Mouse (Mus musculus): ENCODE results near the gene Papola. TPM values are rescaled to one million over a fixed set of nuclear protein-coding genes. Genes with fewer than 3 reads are reported as not detected.

Papola gene
- polyA plus RNA-seq, 1 experiment from 2014 or later, result 297 TPM

- DNase-seq (ENCODE audit: low spot score), result no peak
- H3K27me3 ChIP-seq (ENCODE audit: low read depth, poor library complexity, severe bottlenecking), result no peaks in the 10 kb centered on the region
Observed at GRCm38 (mm10) chr12:105769700-105770099, 14.8 kb upstream of the Papola start.

GRCm38 (mm10) chr12:105774871-105775270, 9.6 kb upstream of the Papola start:
- Histone ChIP-seq H3K36me3 (no peaks in the 10 kb centered on the region), H3K27ac (no peak overlapping the region), H3K4me1 (no peaks in the 10 kb centered on the region), H3K4me3 (no peak overlapping the region), H3K27me3 (ENCODE audit: low read depth, poor library complexity, severe bottlenecking) (no peaks in the 10 kb centered on the region), H3K9me3 (replicated peaks) (no peaks in the 10 kb centered on the region)
- no peak for DNase-seq (ENCODE audit: low spot score)
- 80% methylated on average over 7 of the region's 7 CpGs for WGBS

More at GRCm38 (mm10) chr12:105769700-105770099, 14.8 kb upstream of the Papola start:
- no peaks in the 10 kb centered on the region for H3K36me3 ChIP-seq
- WGBS, result 77% methylated on average over 10 of the region's 10 CpGs
- H3K4me3 ChIP-seq, result no peak overlapping the region
- H3K9me3 ChIP-seq (replicated peaks), result no peaks in the 10 kb centered on the region
- H3K27ac ChIP-seq, result no peak overlapping the region
- no peaks in the 10 kb centered on the region for H3K4me1 ChIP-seq

DNA sequence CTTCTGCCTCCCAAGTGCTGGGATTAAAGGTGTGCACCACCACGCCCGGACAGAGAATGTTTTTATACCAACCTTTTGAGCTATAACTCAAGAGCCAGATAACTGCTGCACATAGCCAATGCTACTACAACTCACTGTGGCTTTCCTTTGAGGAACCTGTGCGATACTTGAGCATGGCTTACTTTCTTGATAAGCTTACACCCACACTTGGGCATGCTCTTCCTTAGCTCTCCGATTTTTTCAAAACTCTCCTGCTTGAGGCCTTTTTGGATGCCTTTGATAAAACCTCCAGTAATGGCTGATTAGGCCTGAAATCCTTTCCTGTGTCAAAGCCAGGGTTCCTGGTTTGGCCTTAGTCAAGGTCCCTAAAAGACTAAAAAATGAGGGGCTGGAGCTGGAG, 6.8 kb upstream of the Papola start:
- WGBS, result 94% methylated on average over 4 of the region's 4 CpGs
- Histone ChIP-seq H3K36me3 (no peaks in the 10 kb centered on the region), H3K9me3 (replicated peaks) (no peaks in the 10 kb centered on the region), H3K27me3 (ENCODE audit: low read depth, poor library complexity, severe bottlenecking) (no peaks in the 10 kb centered on the region), H3K4me3 (no peak overlapping the region), H3K4me1 (no peaks in the 10 kb centered on the region), H3K27ac (no peak overlapping the region)
- no peak for DNase-seq (ENCODE audit: low spot score)

DNA sequence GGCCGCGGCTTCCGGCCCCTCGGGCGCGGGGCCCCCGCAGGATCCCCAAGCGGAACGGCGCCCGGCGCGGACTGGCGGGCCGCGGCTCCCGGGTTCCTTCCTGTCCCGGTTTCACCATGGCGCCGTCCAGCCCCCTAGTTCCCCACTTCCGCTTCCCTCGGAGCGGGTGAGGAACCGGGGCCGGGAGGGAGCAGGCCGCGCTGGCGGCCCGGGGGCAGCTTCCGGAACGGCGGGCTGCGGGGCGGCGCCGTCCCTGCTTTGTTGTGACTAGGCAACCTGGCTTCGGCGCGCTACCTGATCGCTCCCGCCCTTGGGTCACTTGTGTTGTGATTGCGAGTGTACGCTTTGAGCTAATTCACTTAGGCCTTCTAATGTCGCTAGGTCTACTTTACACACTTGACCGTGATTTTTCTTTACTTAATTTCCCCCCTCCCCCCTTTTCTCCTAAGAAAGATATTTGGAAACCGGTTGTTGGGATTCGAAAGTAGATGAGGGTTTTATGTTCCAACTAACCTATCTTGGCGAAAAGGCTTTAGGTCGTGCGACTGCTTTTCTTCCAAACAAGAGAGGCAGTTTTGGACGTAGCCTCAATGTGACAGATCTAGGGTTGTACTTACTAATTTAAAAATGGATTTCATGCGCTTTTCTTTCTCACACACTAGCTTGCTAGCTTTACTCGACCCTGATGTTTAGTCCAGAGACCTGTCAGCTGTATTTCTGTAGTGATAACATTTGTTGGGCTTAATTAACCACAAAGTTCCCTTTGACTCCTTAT, 693 bp downstream of the Papola start:
- Histone ChIP-seq H3K4me3 (peak overlapping the region; percentile 92), H3K27ac (peak overlapping the region; percentile 99), H3K27me3 (ENCODE audit: low read depth, poor library complexity, severe bottlenecking) (no peaks in the 10 kb centered on the region), H3K36me3 (peaks cover 30% of the 10 kb centered on the region), H3K9me3 (replicated peaks) (no peaks in the 10 kb centered on the region), H3K4me1 (peaks cover 16% of the 10 kb centered on the region)
- WGBS, result under 1% methylated on average over 53 of the region's 53 CpGs
- DNase-seq (ENCODE audit: low spot score), result peak; percentile 79

GRCm38 (mm10) chr12:105786113-105786512, 1.6 kb downstream of the Papola start:
- Histone ChIP-seq H3K36me3 (peaks cover 38% of the 10 kb centered on the region), H3K27me3 (ENCODE audit: low read depth, poor library complexity, severe bottlenecking) (no peaks in the 10 kb centered on the region), H3K27ac (no peak overlapping the region), H3K4me3 (peak overlapping the region; percentile 92), H3K4me1 (peaks cover 16% of the 10 kb centered on the region), H3K9me3 (replicated peaks) (no peaks in the 10 kb centered on the region)
- WGBS, result 88% methylated on average over 1 of the region's 1 CpGs
- no peak for DNase-seq (ENCODE audit: low spot score)

DNA sequence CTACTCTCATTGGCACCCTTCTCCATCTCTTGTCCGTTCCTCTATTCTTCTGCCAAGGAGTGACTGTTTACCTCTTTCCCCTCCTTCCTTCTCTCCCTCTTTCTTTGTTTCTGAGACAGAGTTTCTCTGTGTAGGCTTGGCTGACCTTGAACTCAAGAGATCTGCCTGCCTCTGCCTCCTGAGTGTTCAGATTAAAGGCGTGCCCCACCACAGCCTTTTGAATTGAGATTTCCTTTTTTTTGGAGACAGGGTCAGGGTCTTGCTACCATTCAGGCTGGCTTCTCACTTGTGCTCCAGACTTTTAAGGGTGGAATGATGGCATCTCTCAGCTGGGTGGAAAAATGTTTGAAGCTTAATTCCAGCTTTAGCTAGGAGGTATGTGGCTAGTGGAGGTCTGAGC, 3.1 kb downstream of the Papola start:
- no peak overlapping the region for H3K4me3 ChIP-seq
- H3K4me1 ChIP-seq, result peaks cover 16% of the 10 kb centered on the region
- no peak for DNase-seq (ENCODE audit: low spot score)
- H3K27ac ChIP-seq, result no peak overlapping the region
- no peaks in the 10 kb centered on the region for H3K27me3 ChIP-seq (ENCODE audit: low read depth, poor library complexity, severe bottlenecking)
- no peaks in the 10 kb centered on the region for H3K9me3 ChIP-seq (replicated peaks)
- peaks cover 51% of the 10 kb centered on the region for H3K36me3 ChIP-seq
- WGBS, result 95% methylated on average over 2 of the region's 2 CpGs

DNA sequence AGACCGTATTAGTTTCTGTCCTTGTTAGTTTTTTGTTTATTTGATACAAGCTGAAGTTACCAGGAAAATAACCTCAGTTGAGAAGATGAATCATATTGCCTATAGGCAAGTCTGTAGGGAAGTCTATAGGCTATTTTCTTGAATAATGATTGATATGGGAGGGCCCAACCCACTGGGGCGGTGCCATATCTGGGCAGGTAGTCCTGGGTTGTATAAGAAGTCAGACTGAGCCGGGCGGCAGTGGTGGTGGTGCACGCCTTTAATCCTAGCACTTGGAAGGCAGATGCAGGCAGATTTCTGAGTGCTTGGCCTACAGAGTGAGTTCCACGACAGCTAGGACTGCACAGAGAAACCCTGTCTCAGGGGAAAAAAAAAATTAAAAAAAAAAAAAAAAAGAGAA, 5.4 kb downstream of the Papola start:
- 91% methylated on average over 6 of the region's 6 CpGs for WGBS
- no peak for DNase-seq (ENCODE audit: low spot score)
- Histone ChIP-seq H3K4me1 (peaks cover 11% of the 10 kb centered on the region), H3K36me3 (peaks cover 70% of the 10 kb centered on the region), H3K9me3 (replicated peaks) (no peaks in the 10 kb centered on the region), H3K4me3 (no peak overlapping the region), H3K27me3 (ENCODE audit: low read depth, poor library complexity, severe bottlenecking) (no peaks in the 10 kb centered on the region), H3K27ac (no peak overlapping the region)

- 91% methylated on average over 2 of the region's 2 CpGs for WGBS
- H3K9me3 ChIP-seq (replicated peaks), result no peaks in the 10 kb centered on the region
- no peak overlapping the region for H3K4me3 ChIP-seq
- no peaks in the 10 kb centered on the region for H3K27me3 ChIP-seq (ENCODE audit: low read depth, poor library complexity, severe bottlenecking)
- no peaks in the 10 kb centered on the region for H3K4me1 ChIP-seq
- DNase-seq (ENCODE audit: low spot score), result no peak
- peaks cover 66% of the 10 kb centered on the region for H3K36me3 ChIP-seq
- H3K27ac ChIP-seq, result no peak overlapping the region
Observed at GRCm38 (mm10) chr12:105794896-105795295, 10.4 kb downstream of the Papola start.

GRCm38 (mm10) chr12:105798001-105798400, 13.5 kb downstream of the Papola start:
- Histone ChIP-seq H3K27me3 (ENCODE audit: low read depth, poor library complexity, severe bottlenecking) (no peaks in the 10 kb centered on the region), H3K4me1 (no peaks in the 10 kb centered on the region), H3K4me3 (no peak overlapping the region), H3K9me3 (replicated peaks) (no peaks in the 10 kb centered on the region), H3K27ac (no peak overlapping the region), H3K36me3 (peaks cover 71% of the 10 kb centered on the region)
- DNase-seq (ENCODE audit: low spot score), result no peak

GRCm38 (mm10) chr12:105805790-105806189, 21.3 kb downstream of the Papola start:
- Histone ChIP-seq H3K36me3 (peaks cover 99% of the 10 kb centered on the region), H3K4me3 (no peak overlapping the region), H3K27ac (no peak overlapping the region), H3K9me3 (replicated peaks) (no peaks in the 10 kb centered on the region), H3K27me3 (ENCODE audit: low read depth, poor library complexity, severe bottlenecking) (no peaks in the 10 kb centered on the region), H3K4me1 (no peaks in the 10 kb centered on the region)
- DNase-seq (ENCODE audit: low spot score), result no peak
- WGBS, result 96% methylated on average over 3 of the region's 3 CpGs

GRCm38 (mm10) chr12:105806205-105806604, 21.7 kb downstream of the Papola start:
- Histone ChIP-seq H3K9me3 (replicated peaks) (no peaks in the 10 kb centered on the region), H3K4me1 (no peaks in the 10 kb centered on the region), H3K27ac (no peak overlapping the region), H3K36me3 (peaks cover 99% of the 10 kb centered on the region), H3K4me3 (no peak overlapping the region), H3K27me3 (ENCODE audit: low read depth, poor library complexity, severe bottlenecking) (no peaks in the 10 kb centered on the region)
- WGBS, result 96% methylated on average over 3 of the region's 3 CpGs
- DNase-seq (ENCODE audit: low spot score), result no peak

- H3K27ac ChIP-seq, result no peak overlapping the region
- H3K9me3 ChIP-seq (replicated peaks), result no peaks in the 10 kb centered on the region
- H3K4me1 ChIP-seq, result no peaks in the 10 kb centered on the region
- DNase-seq (ENCODE audit: low spot score), result no peak
- H3K36me3 ChIP-seq, result peaks cover 99% of the 10 kb centered on the region
- H3K27me3 ChIP-seq (ENCODE audit: low read depth, poor library complexity, severe bottlenecking), result no peaks in the 10 kb centered on the region
- H3K4me3 ChIP-seq, result no peak overlapping the region
- WGBS, result 96% methylated on average over 7 of the region's 7 CpGs
Observed at GRCm38 (mm10) chr12:105807416-105807815, 22.9 kb downstream of the Papola start.

GRCm38 (mm10) chr12:105808945-105809344, 24.5 kb downstream of the Papola start:
- 98% methylated on average over 3 of the region's 3 CpGs for WGBS
- Histone ChIP-seq H3K9me3 (replicated peaks) (no peaks in the 10 kb centered on the region), H3K4me1 (no peaks in the 10 kb centered on the region), H3K36me3 (peaks cover 100% of the 10 kb centered on the region), H3K4me3 (no peak overlapping the region), H3K27me3 (ENCODE audit: low read depth, poor library complexity, severe bottlenecking) (no peaks in the 10 kb centered on the region), H3K27ac (no peak overlapping the region)
- no peak for DNase-seq (ENCODE audit: low spot score)

DNA sequence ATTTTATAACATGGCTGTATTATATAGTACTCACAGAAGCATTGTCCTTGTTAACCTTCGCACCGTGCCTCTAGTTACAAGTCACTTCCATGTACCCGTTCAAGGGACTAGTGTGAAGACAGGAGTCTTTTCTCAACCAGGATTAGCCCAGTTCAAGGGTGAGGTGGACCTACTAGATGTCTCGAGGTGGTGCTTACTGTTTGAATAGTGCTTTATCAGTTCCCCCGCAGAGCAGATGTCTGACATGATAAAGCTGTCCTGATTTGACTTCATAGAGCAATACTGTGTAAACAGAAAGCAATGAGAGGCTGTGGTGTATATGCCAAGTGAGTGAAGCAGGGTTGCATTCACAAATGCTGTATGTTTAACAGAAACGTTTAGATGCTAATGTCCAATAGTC, 26.1 kb downstream of the Papola start:
- H3K36me3 ChIP-seq, result peaks cover 99% of the 10 kb centered on the region
- WGBS, result 91% methylated on average over 6 of the region's 6 CpGs
- no peaks in the 10 kb centered on the region for H3K27me3 ChIP-seq (ENCODE audit: low read depth, poor library complexity, severe bottlenecking)
- no peak overlapping the region for H3K27ac ChIP-seq
- H3K4me3 ChIP-seq, result no peak overlapping the region
- DNase-seq (ENCODE audit: low spot score), result no peak
- no peaks in the 10 kb centered on the region for H3K9me3 ChIP-seq (replicated peaks)
- H3K4me1 ChIP-seq, result no peaks in the 10 kb centered on the region
